Mouse (Mus musculus): ENCODE measurements around the gene Cwf19l2. TPM values are rescaled to one million over a fixed set of nuclear protein-coding genes. Genes with fewer than 3 reads are reported as not detected.
A peak's percentile ranks its signal among the peaks of the same experiment; 100 is the strongest.
"Not testable (repeated sequence)": the region's sequence is repeated elsewhere in the genome, so short reads cannot be mapped to it uniquely, and the experiment has no call there.

Gene Cwf19l2
- 10.4 and 10.5 TPM in 2 replicates for polyA plus RNA-seq (2015; fragmentation: Nextera tagmentation; extraction: Ambion mirVana)

GRCm38 (mm10) chr9:3403251-3404208, at the start of gene Cwf19l2:
Gene Cwf19l2, plus strand, starts transcription at chr9:3403592.
- WGBS: under 1% methylated on average over 28 of the region's 28 CpGs
- no peaks in the 10 kb centered on the region for H3K9me3 ChIP-seq (replicated peaks; ENCODE audit: control insufficient read depth, low read length, poor library complexity, severe bottlenecking)
- H3K27ac ChIP-seq (ENCODE audit: low read length): peak within 1 kb of the TSS; percentile 67
- H3K9ac ChIP-seq (ENCODE audit: low read depth, low read length): peak within 1 kb of the TSS; percentile 61
- H3K4me2 ChIP-seq (ENCODE audit: low read length): peak within 1 kb of the TSS; percentile 53
- no peaks in the 10 kb centered on the region for H3K27me3 ChIP-seq (ENCODE audit: control insufficient read depth, insufficient read depth, low read depth, low read length)
- ATAC-seq: peak; percentile 97
- H3K36me3 ChIP-seq (ENCODE audit: control insufficient read depth, insufficient read depth, low read length): no peaks in the 10 kb centered on the region
- peak within 1 kb of the TSS; percentile 67 for H3K4me3 ChIP-seq (ENCODE audit: low read depth, low read length)
- no peaks in the 10 kb centered on the region for H3K4me1 ChIP-seq (ENCODE audit: control insufficient read depth, insufficient read depth, low read length)

GRCm38 (mm10) chr9:3376323-3376722, 27.1 kb upstream of the Cwf19l2 start:
- H3K9ac ChIP-seq (ENCODE audit: low read depth, low read length); H3K36me3 ChIP-seq (ENCODE audit: control insufficient read depth, insufficient read depth, low read length); H3K9me3 ChIP-seq (replicated peaks; ENCODE audit: control insufficient read depth, low read length, poor library complexity, severe bottlenecking); H3K4me1 ChIP-seq (ENCODE audit: control insufficient read depth, insufficient read depth, low read length); H3K27me3 ChIP-seq (ENCODE audit: control insufficient read depth, insufficient read depth, low read depth, low read length); H3K27ac ChIP-seq (ENCODE audit: low read length); H3K4me2 ChIP-seq (ENCODE audit: low read length); ATAC-seq; H3K4me3 ChIP-seq (ENCODE audit: low read depth, low read length): not testable (repeated sequence)
- 23% methylated on average over 1 of the region's 1 CpGs for WGBS

GRCm38 (mm10) chr9:3404372-3404771, 980 bp downstream of the Cwf19l2 start:
- ATAC-seq: peak; percentile 19; the same call in 1 of the 2 replicates
- Histone ChIP-seq H3K27me3 (ENCODE audit: control insufficient read depth, insufficient read depth, low read depth, low read length) (no peaks in the 10 kb centered on the region), H3K9me3 (replicated peaks; ENCODE audit: control insufficient read depth, low read length, poor library complexity, severe bottlenecking) (no peaks in the 10 kb centered on the region), H3K27ac (ENCODE audit: low read length) (no peak overlapping the region), H3K4me3 (ENCODE audit: low read depth, low read length) (peak overlapping the region; percentile 67), H3K4me1 (ENCODE audit: control insufficient read depth, insufficient read depth, low read length) (no peaks in the 10 kb centered on the region), H3K36me3 (ENCODE audit: control insufficient read depth, insufficient read depth, low read length) (no peaks in the 10 kb centered on the region), H3K9ac (ENCODE audit: low read depth, low read length) (peak overlapping the region; percentile 61), H3K4me2 (ENCODE audit: low read length) (peak overlapping the region; percentile 53)
- under 1% methylated on average over 13 of the region's 13 CpGs for WGBS

GRCm38 (mm10) chr9:3439555-3440300, 36.3 kb downstream of the Cwf19l2 start:
- ATAC-seq: not testable (repeated sequence)

GRCm38 (mm10) chr9:3471897-3472296, 68.5 kb downstream of the Cwf19l2 start:
- no peaks in the 10 kb centered on the region for H3K27me3 ChIP-seq (ENCODE audit: control insufficient read depth, insufficient read depth, low read depth, low read length)
- no peak for ATAC-seq

More at GRCm38 (mm10) chr9:3439555-3440300, 36.3 kb downstream of the Cwf19l2 start:
- not testable (repeated sequence) for H3K4me1 ChIP-seq (ENCODE audit: control insufficient read depth, insufficient read depth, low read length); H3K9me3 ChIP-seq (replicated peaks; ENCODE audit: control insufficient read depth, low read length, poor library complexity, severe bottlenecking); H3K4me3 ChIP-seq (ENCODE audit: low read depth, low read length); H3K4me2 ChIP-seq (ENCODE audit: low read length); H3K27me3 ChIP-seq (ENCODE audit: control insufficient read depth, insufficient read depth, low read depth, low read length); H3K9ac ChIP-seq (ENCODE audit: low read depth, low read length); H3K36me3 ChIP-seq (ENCODE audit: control insufficient read depth, insufficient read depth, low read length); H3K27ac ChIP-seq (ENCODE audit: low read length)
- 83% methylated on average over 6 of the region's 6 CpGs for WGBS

GRCm38 (mm10) chr9:3518645-3519044, 115.3 kb downstream of the Cwf19l2 start:
- H3K4me1 ChIP-seq (ENCODE audit: control insufficient read depth, insufficient read depth, low read length): no peaks in the 10 kb centered on the region
- H3K27me3 ChIP-seq (ENCODE audit: control insufficient read depth, insufficient read depth, low read depth, low read length): no peaks in the 10 kb centered on the region
- H3K4me2 ChIP-seq (ENCODE audit: low read length): no peak overlapping the region
- no peak overlapping the region for H3K4me3 ChIP-seq (ENCODE audit: low read depth, low read length)
- ATAC-seq: peak; percentile 84; the same call in 1 of the 2 replicates
- H3K9ac ChIP-seq (ENCODE audit: low read depth, low read length): no peak overlapping the region
- WGBS: 94% methylated on average over 1 of the region's 1 CpGs
- no peak overlapping the region for H3K27ac ChIP-seq (ENCODE audit: low read length)
- no peaks in the 10 kb centered on the region for H3K36me3 ChIP-seq (ENCODE audit: control insufficient read depth, insufficient read depth, low read length)
- H3K9me3 ChIP-seq (replicated peaks; ENCODE audit: control insufficient read depth, low read length, poor library complexity, severe bottlenecking): no peaks in the 10 kb centered on the region

More at GRCm38 (mm10) chr9:3471897-3472296, 68.5 kb downstream of the Cwf19l2 start:
- Histone ChIP-seq H3K36me3 (ENCODE audit: control insufficient read depth, insufficient read depth, low read length) (peaks cover 12% of the 10 kb centered on the region), H3K9me3 (replicated peaks; ENCODE audit: control insufficient read depth, low read length, poor library complexity, severe bottlenecking) (no peaks in the 10 kb centered on the region), H3K9ac (ENCODE audit: low read depth, low read length) (no peak overlapping the region), H3K4me2 (ENCODE audit: low read length) (no peak overlapping the region), H3K27ac (ENCODE audit: low read length) (no peak overlapping the region), H3K4me3 (ENCODE audit: low read depth, low read length) (no peak overlapping the region), H3K4me1 (ENCODE audit: control insufficient read depth, insufficient read depth, low read length) (no peaks in the 10 kb centered on the region)

GRCm38 (mm10) chr9:3519178-3519577, 115.8 kb downstream of the Cwf19l2 start:
- H3K27ac ChIP-seq (ENCODE audit: low read length): no peak overlapping the region
- no peaks in the 10 kb centered on the region for H3K9me3 ChIP-seq (replicated peaks; ENCODE audit: control insufficient read depth, low read length, poor library complexity, severe bottlenecking)
- H3K36me3 ChIP-seq (ENCODE audit: control insufficient read depth, insufficient read depth, low read length): no peaks in the 10 kb centered on the region
- H3K4me3 ChIP-seq (ENCODE audit: low read depth, low read length): no peak overlapping the region
- H3K27me3 ChIP-seq (ENCODE audit: control insufficient read depth, insufficient read depth, low read depth, low read length): no peaks in the 10 kb centered on the region
- H3K4me2 ChIP-seq (ENCODE audit: low read length): no peak overlapping the region
- no peak overlapping the region for H3K9ac ChIP-seq (ENCODE audit: low read depth, low read length)
- no peak for ATAC-seq
- H3K4me1 ChIP-seq (ENCODE audit: control insufficient read depth, insufficient read depth, low read length): no peaks in the 10 kb centered on the region
- 88% methylated on average over 1 of the region's 1 CpGs for WGBS

- H3K9me3 ChIP-seq (replicated peaks; ENCODE audit: control insufficient read depth, low read length, poor library complexity, severe bottlenecking): no peaks in the 10 kb centered on the region
- ATAC-seq: no peak
- H3K4me1 ChIP-seq (ENCODE audit: control insufficient read depth, insufficient read depth, low read length): no peaks in the 10 kb centered on the region
- no peak overlapping the region for H3K9ac ChIP-seq (ENCODE audit: low read depth, low read length)
- no peak overlapping the region for H3K27ac ChIP-seq (ENCODE audit: low read length)
- H3K4me2 ChIP-seq (ENCODE audit: low read length): no peak overlapping the region
- no peak overlapping the region for H3K4me3 ChIP-seq (ENCODE audit: low read depth, low read length)
- H3K27me3 ChIP-seq (ENCODE audit: control insufficient read depth, insufficient read depth, low read depth, low read length): no peaks in the 10 kb centered on the region
- WGBS: 97% methylated on average over 2 of the region's 2 CpGs
- no peaks in the 10 kb centered on the region for H3K36me3 ChIP-seq (ENCODE audit: control insufficient read depth, insufficient read depth, low read length)
Measured at GRCm38 (mm10) chr9:3521031-3521430, 117.6 kb downstream of the Cwf19l2 start.

All from midbrain, embryonic 16.5 days (tissue).